Mouse (Mus musculus): ENCODE measurements around the gene Limd2. TPM values are rescaled to one million over a fixed set of nuclear protein-coding genes. Genes with fewer than 3 reads are reported as not detected.
A peak's percentile ranks its signal among the peaks of the same experiment; 100 is the strongest.

Gene Limd2
- total RNA-seq, 2 experiments from 2014 or later, result 139 to 142 TPM

DNA sequence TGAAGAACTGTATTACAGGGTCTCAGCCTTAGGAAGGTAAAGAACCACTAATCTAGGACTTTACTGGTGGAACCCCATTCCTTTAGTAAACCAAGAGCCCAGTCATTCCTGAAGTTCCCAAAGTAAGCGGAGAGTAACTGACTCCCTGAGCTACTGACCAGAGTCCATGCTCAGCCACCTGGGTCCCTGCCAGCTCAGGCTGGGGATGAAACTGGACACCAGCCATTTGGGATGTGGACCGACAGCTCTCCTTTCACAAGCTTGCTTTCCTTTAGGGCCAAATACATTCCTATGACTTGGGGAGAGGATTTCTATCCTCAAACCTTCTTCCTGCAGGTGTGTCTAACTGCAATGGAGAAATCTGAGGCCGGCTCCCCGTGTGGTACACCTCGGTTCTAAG lies 13.7 kb upstream of the Limd2 start:
- no peak for DNase-seq (ENCODE audit: low spot score in 2 of 2)

- no peak for DNase-seq (ENCODE audit: low spot score in 2 of 2)
Observed at GRCm38 (mm10) chr11:106173228-106173627, 12.6 kb upstream of the Limd2 start.

DNA sequence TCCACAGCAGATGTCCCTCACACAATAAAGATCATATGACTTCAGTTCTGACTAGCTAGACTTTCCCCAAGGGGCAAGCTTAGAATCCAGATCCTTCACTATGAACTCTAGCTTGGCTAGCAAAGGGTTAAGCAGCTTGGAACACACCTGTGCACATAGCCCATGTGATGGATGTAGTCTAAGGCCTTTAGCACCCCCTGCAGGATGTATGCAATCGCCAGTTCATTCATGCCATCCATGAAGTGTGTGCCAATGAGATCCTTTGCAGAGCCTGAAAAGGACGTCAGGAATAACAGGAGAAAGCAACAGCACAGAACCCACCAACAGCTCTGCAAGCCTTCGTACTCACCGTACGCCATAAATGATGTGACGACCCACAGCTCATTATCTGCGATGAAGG lies 10.1 kb upstream of the Limd2 start:
- DNase-seq (ENCODE audit: low spot score in 2 of 2), result no peak

DNA sequence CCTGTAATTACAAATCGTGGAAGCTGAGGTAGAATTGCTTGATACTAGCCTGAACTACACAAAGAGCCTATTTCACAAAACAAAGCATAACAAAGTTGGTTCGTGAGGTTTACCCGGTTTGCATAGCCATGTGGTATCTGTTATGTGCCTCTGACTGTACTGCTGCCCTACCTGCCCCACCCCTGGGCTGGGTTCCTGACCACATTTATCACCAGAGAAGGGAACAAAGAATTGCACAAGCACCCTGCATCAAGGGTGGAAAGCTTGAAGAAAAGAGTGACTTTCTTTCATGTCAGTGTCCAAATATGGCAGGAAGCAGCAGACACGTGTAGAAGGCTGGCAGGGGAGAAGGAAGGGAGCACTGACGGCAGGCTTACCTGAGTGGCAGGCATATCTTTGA lies 6.8 kb upstream of the Limd2 start:
- no peak for DNase-seq (ENCODE audit: low spot score in 2 of 2)

- no peak for DNase-seq (ENCODE audit: low spot score in 2 of 2)
Observed at GRCm38 (mm10) chr11:106164601-106165180, 4.0 kb upstream of the Limd2 start.

DNA sequence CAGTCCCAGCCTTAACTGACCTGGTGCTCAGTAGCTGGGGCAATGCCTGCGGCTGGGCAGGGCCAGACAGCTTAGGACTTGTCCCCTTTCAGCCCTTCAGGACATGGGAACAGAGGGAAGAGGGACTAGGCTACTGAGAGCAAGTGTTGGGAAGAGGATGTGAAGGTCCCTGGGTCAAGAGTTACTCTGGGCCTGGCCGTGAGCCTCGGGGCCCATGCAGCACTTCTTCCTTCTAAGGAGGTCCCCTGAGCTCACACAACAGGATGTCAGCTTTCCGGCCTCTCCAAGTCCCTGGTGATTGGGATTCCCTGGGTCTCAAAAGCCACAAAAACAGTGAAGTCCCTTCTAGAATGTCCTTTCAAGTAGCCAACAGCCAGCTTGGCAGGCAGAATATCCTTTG lies 2.9 kb upstream of the Limd2 start:
- no peak for DNase-seq (ENCODE audit: low spot score in 2 of 2)

GRCm38 (mm10) chr11:106162237-106162636 lies 1.6 kb upstream of the Limd2 start:
- DNase-seq (ENCODE audit: low spot score in 2 of 2), result no peak

GRCm38 (mm10) chr11:106159921-106160840 lies 479 bp downstream of the Limd2 start:
- DNase-seq (ENCODE audit: low spot score in 2 of 2), result peak; percentile 85 to 88

- peak; percentile 43 to 59 for DNase-seq (ENCODE audit: low spot score in 2 of 2)
Observed at GRCm38 (mm10) chr11:106159216-106159920, 1.3 kb downstream of the Limd2 start.

GRCm38 (mm10) chr11:106158930-106159215 lies 1.8 kb downstream of the Limd2 start:
- DNase-seq (ENCODE audit: low spot score in 2 of 2), result no peak

DNA sequence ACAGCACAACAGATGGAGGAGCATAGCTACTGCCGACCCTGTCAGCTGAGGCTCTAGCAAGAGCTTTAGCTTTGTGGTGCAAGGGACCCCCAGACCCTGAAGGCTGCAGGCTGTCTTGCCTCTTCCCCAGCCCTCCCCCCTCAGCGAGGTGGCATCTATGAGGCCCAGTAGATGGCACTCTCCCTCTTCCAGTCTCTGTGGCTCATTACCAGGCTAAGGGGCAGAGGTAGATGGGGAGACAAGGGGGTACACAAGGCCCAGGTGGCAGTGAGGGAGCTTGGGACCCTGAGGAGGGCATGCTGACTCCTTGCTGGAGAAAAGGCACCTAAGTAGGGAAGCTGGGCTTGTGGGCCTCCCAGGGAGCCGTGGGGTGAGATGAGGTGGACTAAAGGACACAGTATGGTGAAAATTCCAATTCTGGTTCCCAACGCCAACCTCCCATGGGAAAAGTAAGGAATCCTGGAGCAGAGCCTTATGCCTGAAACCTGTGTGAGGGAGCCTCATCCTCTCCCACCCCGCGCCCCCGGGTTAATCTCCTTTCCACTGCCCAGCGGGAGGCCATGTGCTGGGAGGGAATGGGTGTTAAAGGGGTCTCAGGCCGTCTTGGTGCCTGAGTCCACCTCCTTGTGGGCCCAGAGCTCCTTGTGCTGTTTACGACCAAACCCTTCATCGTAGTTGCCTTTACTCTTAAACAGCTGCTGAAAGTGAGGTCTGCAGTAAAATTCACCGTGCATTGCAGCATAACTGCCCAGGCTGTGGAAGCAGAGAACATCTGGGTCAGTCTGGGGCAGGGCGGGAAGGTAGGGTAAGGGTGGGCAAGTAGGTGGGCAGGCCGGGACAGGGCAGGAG lies 2.4 kb downstream of the Limd2 start:
- peak in 1 of 2 experiments; percentile 41 for DNase-seq (ENCODE audit: low spot score in 2 of 2)

DNA sequence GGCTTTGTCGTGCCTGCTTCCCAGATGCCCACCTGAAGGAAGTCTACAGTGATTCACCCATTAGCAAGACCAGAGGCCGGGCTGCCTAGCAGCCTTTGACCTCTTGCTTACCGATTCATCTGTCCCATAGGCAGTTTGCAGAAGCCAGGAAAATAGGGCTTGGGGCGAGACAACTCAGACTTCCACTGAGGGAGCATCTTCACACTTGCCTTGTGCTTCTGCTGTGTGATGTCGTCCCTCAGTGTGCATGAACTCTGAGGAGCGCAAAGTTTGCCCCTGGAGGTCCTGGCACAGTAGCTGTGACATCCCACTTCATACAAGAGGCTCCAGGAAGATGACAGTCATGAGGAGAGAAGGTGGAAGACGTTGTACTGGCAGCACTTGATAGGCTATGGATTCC lies 3.5 kb downstream of the Limd2 start:
- no peak for DNase-seq (ENCODE audit: low spot score in 2 of 2)

DNA sequence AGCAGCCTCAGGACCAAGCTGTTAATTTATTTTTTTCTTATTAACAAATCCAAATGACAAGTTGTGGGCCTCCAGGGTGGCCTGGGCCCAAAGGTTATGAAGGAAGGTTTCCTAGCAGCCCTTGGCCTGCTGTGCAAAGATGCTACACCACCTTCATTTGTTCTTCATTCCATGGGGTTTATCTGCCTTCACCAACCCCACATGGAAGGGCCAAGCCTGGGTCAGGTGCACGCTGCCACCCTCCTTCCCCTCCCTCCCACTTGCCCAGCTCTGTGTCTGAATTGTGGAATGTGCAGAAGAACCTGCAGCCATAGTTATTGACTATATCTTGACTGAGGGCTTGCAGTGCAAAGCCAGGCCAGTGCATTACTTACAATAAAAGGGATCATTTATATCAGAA lies 4.4 kb downstream of the Limd2 start:
- DNase-seq (ENCODE audit: low spot score in 2 of 2), result no peak

DNA sequence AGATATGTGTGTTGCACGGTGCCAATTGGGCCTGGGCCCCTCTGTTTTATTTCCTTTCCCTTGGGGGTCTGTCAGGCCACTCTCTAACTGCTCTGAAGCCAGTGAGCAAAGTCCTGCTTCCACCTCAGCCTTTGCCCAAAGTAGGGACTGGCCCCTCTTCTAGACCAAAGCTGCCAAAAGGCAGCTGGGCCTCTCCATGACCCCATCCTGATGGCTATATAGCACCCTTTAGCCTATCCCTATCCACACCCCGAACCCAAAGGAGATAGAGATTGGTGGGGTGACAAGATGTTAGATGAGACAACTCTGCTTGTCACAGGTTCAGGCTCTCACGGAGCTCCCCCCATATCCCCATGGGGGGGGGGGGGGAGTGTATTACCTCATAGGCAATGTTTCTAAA lies 4.9 kb downstream of the Limd2 start:
- DNase-seq (ENCODE audit: low spot score in 2 of 2), result peak in 1 of 2 experiments; percentile 28

DNA sequence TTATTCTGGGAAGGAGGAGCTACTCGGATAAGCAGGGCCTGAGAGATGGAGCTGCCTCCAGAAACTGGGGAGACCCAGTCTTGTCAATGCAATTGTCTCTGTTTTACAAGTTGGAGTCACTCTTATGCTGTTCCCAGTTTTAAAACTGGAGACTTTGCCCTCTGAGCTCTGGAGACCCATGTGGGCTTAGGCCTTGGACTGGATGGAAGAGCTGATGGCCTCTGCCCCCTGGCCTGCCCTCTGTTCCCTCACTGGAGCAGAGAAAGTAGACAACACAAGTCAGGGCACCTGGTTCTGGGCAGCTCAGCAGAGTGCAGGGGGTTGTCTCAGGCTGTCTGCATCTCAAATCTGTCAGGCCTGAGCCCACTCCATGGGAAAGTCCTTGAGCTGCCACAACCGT lies 5.9 kb downstream of the Limd2 start:
- DNase-seq (ENCODE audit: low spot score in 2 of 2), result no peak

DNA sequence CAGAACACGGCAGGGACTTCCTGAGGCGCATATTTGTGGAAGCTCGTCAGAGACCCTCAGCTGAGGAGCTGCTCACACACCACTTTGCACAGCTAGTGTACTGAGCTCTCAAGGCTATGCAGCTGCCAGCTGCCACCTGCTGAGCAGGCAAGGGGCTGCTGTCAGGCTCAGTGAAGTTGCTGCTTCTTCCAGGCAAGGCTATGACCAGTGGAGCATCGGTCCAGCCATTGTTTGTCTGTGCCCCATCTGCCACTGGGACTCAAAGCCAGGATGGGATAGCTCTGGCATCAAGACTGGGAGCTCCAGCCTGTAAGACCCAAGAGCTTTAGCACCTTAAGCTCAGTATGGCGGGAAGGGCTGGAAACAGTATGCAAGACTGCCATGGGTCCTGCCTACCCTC lies 6.6 kb downstream of the Limd2 start:
- DNase-seq (ENCODE audit: low spot score in 2 of 2), result no peak

- DNase-seq (ENCODE audit: low spot score in 2 of 2), result peak; percentile 56 to 75
Observed at GRCm38 (mm10) chr11:106152132-106152531, 8.5 kb downstream of the Limd2 start.

DNA sequence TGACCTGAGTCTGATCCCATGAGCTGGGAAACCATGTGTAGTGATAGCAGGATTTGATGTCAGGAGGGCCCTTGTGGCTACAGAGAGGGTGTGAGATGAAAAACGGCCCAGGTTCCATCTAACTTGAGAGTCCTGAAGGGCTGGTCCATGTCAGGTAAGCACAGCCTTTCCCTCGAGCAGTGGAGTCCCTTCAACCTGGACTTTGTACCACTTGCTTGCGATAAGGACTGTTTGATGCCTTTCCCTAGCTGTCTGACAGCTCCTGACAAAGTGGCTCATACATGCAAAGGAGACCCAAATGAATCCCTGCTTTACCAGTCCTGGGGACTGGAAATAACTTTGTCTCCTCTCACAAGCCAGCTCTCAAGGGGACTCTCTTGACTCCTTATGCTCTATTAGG lies 9.4 kb downstream of the Limd2 start:
- no peak for DNase-seq (ENCODE audit: low spot score in 2 of 2)

DNA sequence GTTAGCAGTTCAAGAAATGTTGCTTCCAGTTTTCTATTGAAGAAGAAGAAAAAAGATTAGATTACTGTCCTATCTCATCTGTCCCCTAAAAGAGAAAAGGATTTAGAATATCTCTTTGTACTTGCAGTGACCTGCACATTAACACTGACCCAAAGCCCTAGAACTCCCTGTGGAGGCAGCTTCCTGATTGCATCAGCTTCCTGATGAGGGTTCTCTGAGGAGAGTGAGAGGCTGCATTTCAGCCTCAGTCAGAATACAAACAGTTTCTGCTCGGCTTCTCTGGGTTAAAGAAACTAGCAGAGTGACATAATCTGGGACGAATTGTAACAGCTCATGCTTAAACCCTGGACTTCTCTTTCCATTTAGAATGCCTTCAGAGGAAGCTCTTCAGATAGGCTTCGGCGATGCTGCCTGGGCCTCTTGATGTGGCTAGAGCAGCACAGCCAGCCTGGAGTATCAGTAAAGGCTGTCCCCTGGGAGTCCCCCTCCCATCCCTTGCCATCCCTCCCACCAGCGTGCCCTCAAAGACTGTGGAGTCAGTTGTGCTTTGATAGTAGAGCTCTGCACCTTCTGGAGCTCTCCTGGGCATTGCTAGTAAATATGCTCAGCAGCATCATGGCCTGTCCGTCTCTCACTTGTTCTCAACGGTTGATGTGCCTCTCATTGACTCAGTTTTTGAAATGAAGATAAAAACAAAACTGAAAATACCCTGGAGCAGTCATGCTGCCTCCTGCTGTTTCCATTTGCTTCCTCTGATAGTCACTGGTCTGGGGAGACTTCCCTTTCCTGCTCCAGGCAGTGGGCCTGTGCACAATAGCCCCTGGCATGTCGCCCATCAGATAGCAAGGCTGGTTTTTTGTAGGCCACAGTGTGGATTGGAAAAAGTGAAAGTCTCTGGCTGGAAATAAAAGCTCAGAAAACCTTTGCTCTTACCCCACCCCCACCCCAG lies 25.8 kb downstream of the Limd2 start:
- peak in 1 of 2 experiments; percentile 52 for DNase-seq (ENCODE audit: low spot score in 2 of 2)

GRCm38 (mm10) chr11:106132516-106132915 lies 28.1 kb downstream of the Limd2 start:
- DNase-seq (ENCODE audit: low spot score in 2 of 2), result no peak
